Mouse (Mus musculus) hindbrain, embryonic 11.5 days (tissue): Measurements from ENCODE around the gene Arg2. TPM values are rescaled to one million over a fixed set of nuclear protein-coding genes. Genes with fewer than 3 reads are reported as not detected.

Experiments
- polyA plus RNA-seq: library from polyadenylated mRNA; unstranded; fragments of >200 nt; fragmentation: Nextera tagmentation; extraction: Ambion mirVana; gene quantifications from 2 replicates; pipeline ENCODE4 v1.2.1, GENCODE M21; 2014

Gene Arg2
- polyA plus RNA-seq, 1 experiment from 2014 or later, result 7.9 TPM

Other genes starting within 250 kb of the Arg2 start
- gene Plek2, start 223.8 kb upstream of the Arg2 start, polyA plus RNA-seq, result 2.6 and 3.1 TPM in 2 replicates
- gene Tmem229b, start 123.2 kb upstream of the Arg2 start, polyA plus RNA-seq, result 7.5 and 8.8 TPM in 2 replicates
- gene Plekhh1, start 101.6 kb upstream of the Arg2 start, polyA plus RNA-seq, result 4.3 and 4.7 TPM in 2 replicates
- 26.3 and 30.1 TPM in 2 replicates for gene Pigh, start 41.1 kb upstream of the Arg2 start, polyA plus RNA-seq
- 119 and 121 TPM in 2 replicates for gene Vti1b, start 41.9 kb downstream of the Arg2 start, polyA plus RNA-seq
- 29.6 and 30.0 TPM in 2 replicates for gene Rdh11, start 61.5 kb downstream of the Arg2 start, polyA plus RNA-seq
- gene Rdh12, start 78.1 kb downstream of the Arg2 start, polyA plus RNA-seq, result 0.88 and 1.5 TPM in 2 replicates
- gene Zfyve26, start 165.5 kb downstream of the Arg2 start, polyA plus RNA-seq, result 13.7 and 17.0 TPM in 2 replicates
- gene Rad51b, start 166.5 kb downstream of the Arg2 start, polyA plus RNA-seq, result 4.9 and 6.5 TPM in 2 replicates